Mouse (Mus musculus): ENCODE results near the gene Agap3.

Gene Agap3

DNA sequence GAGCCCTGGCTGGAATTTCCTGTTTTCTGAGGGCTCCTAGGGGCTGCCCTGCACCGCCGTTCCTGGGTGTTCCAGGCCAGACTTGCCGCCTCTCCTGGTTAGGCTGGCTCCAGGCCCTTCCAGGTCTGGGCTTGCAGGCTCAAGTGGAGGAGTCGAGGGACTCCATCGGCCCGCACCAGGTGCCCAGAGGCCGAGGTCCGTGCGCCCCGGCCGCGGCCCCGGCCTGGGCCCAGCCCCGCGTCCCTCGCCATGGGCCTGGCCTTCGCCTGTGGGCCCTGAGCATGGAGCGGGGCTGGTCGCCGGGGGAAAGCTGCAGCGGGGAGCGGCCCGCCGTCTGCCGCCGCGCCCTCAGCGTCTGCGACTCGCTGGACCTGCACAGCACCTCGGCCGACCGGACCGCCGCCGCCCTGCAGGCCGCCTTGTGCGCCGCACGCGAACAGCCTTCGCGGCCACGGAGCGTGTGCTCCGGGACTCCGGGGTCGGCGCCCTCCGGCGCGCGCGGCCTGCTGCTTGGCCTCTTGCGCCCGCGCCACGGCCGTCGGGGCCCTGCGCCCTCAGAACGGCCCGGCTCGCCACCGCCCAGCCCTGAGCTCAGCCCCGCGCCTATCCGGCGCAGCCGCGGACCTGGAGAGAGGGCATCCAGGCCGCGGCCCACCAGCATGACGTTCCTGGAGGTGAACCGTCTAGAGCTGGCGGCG, 22.2 kb downstream of the Agap3 start:
- in situ Hi-C loops (cut with MboI, MseI): no loop called here

DNA sequence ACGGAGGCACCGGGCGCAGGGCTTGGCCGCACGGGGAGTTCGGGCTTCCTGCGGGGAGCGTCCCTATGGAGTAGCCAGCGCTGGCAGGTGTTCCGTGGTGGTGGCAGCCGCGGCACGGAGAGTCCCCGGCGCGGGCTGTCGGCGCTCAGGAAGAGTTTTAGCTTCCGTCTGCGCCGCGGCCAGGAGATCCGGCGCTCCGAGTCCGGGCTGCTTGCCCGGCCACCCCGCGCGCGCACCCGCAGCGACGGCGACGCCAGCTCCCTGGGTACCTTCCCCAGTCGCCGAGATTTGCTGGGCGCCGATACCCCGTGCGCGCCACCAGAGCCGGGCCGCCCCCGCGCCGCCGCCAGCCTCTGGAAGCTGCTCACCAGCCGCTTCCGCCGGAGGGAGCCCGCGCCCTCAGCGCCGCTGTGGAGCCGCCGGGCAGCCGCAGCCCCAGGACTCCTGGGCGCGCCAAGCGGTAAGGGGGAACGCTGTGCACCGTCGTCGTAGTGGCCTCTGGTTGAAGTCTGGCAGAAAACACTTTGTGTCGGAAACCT, 22.8 kb downstream of the Agap3 start:
- in situ Hi-C loops (cut with MboI, MseI): no loop called here

DNA sequence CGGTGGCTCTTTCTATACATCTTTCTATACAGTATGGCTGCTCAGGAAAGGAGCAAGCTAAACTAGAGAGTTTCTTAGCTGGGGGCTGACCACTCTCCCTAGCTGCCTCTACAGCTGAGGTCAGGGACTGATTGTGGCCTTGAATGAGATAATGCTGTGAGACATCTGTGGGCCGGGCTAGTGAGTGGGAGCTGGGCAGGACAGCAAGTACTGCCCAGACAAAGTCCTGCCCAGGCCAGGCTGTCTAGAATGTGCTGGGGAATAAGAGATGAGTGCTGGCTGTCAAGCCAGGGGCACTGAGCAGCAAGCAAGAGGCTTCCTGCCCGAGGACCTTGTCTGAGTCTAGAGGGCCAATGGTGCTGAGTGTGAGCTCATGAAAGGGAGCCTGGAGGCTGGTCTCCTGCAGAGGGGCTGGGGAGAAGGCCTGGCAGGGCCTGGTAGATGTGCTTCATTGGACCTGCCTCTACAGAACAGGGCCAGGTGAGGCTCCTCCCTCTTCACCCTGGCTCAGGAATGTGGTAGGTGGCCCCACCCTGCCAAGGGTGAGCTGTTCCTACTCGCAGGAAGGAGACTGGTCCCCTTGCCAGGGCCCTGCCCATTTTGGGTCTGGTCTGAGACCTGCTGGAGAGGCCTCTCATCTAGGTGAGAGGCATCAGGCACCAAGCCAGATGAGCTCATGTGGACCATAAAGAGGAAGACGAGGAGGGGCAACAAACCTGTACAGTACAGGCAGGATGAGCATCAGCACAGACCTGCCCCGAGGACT, 23.7 kb downstream of the Agap3 start:
- in situ Hi-C loops (cut with MboI, MseI): no loop called here

DNA sequence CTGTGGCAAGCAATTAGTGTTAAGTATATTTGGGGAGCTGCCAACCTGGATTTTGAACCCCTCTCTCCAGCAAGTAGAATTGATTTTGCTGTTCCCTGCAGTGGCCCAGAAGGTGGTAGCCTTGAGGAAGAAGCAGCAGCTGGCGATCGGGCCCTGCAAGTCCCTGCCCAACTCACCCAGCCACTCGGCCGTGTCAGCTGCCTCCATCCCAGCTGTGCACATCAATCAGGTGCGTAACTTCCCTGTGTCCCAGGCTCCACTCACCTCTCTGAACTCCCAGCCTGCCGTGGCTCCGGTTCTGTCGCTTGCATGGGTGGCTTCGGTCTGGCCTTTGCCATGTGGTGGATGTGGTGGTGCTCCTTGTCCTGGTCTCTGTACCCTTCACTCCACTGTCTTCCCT, 25.9 kb downstream of the Agap3 start:
- in situ Hi-C loops (cut with MboI, MseI): no loop called here

DNA sequence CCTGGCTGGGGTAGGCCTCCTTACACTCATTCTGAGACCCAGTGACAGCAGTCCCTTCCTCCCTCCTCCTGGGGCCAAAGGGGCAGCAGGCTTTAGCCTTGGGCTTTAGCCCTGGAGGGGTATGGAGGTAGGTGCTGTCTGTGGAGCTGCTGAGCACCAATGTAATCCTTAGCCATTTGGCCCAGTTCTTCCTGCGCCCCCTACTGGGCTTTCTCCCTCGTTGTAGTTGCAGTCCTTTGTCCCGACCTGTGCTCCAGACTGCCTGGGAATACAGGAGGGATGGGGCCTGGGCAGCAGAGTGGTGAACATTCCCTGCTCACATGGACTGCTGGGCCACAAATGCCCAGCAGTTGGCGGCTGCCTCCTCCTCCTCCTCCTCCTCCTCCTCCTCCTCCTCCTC, 29.7 kb downstream of the Agap3 start:
- in situ Hi-C loops (cut with MboI, MseI): no loop called here

DNA sequence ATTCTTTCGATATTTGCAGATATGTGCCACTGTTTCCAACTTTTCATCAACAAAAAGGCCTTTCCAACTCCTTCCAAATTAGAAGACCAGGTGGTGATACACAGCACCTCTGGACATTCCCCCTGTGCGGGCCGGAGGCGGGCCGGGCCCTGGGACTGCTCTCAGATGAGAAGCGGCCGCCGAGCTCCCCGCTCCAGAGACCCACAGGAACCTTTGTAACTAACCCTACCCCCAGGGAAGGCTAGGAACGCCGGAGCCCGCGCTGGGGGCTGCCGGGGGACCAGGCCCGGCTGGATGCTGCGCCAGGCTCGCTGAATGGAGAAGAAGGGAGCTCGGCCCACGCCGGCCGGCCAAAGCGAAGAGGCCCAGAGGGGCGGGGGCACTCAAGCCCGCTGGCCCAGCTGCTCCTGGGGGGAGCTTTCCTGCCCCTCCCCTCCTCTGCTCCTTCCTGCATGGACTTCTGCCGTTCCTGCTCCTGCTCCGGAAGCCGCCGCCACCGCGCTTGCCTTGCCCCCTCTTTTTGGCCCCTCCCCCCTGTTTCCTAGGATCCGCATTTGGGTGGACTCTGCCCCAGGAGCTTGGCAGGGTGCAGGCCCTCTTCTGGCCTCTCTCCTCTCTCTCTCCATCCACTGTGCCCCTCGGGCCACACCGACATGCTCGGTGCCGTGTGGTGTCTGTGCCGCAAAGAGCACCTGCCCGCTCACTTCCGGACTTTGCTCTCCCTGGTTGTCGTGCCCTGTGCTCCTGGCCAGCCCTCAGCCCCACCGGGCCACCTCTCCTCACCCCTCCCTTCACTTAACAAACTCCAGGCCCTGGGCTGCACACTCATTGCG, 30.5 kb downstream of the Agap3 start:
- in situ Hi-C loops (cut with MboI, MseI): no loop called here

DNA sequence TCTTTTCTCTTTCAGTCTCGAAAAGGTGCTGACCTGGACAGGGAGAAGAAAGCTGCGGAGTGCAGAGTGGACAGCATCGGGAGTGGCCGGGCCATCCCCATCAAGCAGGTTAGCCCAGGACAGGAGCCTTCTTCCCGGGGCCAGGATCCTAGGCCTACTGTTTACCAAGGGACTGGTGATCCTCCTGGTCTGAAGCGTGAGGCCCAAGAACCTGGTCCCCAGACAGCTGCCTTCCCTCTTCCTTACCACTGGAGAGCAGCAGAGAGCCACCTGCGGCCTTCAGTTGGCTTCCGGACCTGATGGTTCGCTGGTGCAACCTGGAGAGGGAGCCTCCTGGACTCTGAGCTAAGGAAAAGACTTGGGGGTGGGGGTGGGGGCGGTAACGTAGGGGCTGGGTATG, 31.3 kb downstream of the Agap3 start:
- in situ Hi-C loops (cut with MboI, MseI): no loop called here

DNA sequence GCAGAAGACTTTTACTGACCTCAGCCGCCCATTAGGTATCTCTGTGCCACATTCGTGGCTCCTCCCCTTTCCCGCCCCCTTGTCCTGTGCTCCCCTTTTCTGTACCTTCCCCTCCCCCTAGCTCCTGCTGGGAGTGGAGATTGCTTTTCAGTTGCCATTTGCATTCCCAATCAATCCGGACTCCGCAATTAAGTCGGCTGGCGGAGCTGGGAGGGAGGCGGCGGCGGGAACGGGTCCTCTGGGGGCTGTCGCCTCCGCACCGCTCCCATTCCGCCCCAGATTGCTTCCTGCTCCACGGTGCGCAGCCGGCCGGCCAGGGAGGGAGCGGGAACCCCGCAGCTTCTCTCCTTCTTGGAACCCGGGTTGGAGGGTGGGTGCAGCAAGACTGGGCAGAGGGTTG, 33.0 kb downstream of the Agap3 start:
- in situ Hi-C loops (cut with MboI, MseI): no loop called here

DNA sequence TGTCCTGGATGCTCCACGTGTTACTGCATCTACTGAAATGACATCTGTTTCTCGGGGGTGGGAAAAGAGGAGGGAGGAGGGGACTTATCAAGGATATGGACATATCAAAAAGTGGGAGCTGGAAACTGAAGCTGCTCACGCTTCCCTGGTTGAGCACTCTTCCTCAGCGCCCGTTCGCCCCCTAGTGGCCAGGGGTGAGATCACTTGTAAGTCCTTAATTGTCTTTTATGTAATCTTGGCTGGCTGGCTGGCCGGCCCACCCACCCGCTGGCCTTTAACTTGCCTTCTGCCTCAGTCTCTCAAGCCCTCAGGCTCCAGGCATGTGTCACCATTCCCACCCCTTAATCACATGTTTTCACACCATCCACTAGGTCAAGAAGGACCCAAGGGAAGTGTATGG, 34.1 kb downstream of the Agap3 start:
- in situ Hi-C loops (cut with MboI, MseI): no loop called here

DNA sequence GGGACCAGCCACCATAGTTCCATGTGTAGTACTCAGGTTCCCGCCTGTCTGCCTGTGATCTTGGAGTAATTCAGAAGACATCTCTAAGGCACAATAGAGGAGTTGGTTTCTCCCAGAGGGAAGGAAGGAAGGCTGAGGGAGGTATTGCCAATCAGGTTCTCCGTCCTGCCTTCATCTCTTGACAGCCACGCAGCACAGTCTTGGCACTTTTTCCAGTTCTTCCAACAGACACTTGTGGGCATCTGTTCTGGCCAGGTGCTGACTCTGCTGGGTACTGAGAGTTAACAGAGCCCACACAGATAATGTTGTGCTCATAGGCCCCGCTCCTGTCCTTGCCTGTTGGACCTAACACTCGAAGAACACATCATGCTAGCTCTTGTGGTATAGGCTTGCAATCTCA, 34.8 kb downstream of the Agap3 start:
- in situ Hi-C loops (cut with MboI, MseI): no loop called here

DNA sequence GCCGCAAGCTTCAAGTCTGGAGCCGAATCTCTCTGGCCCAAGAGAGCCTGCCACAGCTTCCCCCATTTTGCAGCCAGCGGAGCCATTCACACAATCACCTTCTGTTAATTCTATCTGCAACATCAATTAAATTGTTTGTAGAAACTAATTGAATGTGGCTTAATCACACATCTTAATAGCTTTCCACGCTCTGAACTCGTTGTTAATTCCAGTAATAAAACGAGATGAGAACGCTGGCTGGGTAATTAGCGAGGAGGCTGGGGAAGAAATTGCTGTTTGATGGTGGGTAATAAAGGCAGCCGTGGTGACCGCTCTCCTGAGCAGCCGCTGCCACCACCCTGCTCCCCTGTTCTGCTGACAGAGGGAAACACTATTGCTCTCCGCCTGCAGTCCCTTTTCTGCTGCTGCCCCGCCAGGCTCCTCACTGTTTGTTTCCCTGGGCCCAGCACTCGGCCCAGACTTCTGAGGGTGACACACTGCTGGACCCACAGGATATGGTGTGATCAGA, 38.5 kb downstream of the Agap3 start:
- in situ Hi-C loops (cut with MboI, MseI): no loop called here

DNA sequence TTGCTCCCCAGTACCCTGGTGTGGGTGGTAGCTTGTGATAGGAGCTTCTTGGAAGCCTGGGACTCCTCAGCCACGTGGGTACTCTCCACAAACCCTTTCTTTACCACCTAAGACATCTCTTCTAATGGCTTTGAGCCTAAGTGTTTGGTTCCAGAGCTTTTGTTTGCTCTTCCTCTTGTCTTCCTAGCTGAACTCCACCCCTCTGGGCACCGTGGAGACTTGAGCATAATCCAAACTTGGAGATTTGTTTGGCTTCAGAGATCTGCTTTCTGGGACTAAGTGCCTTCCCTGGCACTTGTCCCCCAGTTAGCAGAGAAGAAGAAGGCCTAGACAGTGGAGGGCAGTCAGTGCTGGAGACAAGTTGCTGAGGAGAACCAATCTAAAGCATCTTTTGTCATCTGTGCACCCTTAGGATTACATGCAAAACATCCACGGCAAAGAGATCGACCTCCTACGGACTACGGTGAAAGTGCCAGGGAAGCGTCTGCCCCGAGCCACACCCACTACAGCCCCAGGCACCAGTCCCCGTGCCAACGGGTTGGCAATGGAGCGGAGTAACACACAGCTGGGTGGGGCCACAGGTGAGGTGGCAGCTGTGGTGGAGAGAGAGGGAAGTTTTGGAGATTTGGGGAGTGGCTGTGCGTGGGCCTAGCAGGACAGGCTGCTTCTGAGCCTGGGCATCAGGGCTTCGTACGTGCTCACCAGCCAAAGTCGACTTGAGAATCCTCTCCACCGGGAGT, 40.7 kb downstream of the Agap3 start:
- in situ Hi-C loops (cut with MboI, MseI): no loop called here

DNA sequence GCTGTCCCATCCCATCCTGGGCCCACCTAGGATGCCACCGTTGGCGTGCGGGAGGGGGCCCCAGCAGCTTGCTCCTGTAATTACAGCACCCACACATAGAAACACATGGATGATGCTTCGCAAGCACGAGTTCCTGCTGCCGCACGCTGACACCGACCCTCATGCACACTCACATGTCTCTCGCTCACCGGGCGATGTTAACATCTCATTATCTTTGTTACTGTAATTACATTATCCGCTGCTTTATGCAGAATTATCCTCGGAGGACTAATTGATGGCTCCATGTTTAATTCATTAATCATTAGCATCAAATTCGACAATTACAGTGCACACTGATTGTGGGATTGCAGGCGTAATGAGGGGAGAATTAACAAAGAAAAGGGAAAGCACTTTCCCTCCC, 43.0 kb downstream of the Agap3 start:
- in situ Hi-C loops (cut with MboI, MseI): no loop called here

DNA sequence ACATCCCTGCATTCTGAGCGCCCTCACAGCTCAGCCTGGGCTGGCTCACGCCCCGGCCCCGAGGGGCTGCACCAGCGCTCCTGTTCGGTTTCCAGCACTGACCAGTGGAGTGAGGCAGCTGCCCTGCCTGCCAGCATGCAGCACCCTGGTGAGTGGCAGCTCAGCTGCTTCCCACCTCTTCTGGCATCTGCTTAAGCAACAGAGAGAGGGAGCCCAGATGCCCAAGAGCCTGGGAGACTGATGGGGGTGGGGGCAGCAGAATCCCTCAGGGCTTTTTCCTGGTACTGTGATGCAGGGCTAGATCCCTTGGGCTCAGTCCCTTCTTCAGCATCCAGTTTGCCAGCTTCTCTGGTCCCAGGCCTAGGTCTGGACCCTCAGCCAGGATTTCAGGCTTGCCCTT, 44.8 kb downstream of the Agap3 start:
- in situ Hi-C loops (cut with MboI, MseI): no loop called here

DNA sequence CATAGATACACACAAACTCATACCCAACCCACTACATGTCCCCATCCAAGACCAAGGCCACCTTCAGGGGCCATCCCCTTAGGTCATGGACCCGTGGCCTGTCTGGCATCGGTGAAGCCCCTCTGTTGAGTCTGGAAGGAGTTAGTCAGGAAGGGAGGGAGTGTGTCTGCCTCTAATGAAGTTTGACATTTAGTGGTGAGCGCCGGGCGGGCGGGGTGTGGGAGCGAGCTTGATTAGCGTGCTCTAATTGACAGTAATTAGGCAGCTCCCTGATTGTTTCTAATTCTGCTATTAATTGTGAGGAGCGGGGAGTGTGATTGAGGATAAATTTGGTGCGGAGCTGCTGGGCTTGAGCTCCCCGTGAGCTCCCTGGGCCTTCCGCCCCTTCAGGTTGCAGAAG, 45.5 kb downstream of the Agap3 start:
- in situ Hi-C loops (cut with MboI, MseI): no loop called here

DNA sequence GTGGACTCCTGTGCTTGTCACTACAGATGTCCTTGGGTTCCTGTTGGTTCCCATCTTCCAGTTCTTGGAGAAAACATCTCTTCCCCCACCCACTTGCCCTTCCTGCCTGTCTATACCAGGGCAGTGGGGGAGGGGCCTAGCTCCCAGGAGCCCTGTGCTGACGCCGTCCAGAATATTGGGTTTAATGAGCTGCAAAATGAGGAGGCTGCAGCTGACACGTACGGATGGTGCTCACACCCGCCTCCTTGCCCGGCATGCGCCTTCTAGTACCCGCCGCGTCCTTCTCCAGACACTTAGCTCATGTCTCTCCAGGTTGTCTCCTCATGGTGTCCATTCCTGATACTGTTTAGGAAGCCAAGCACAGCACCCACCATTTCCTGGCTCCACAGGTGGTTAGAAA, 47.1 kb downstream of the Agap3 start:
- in situ Hi-C loops (cut with MboI, MseI): no loop called here

DNA sequence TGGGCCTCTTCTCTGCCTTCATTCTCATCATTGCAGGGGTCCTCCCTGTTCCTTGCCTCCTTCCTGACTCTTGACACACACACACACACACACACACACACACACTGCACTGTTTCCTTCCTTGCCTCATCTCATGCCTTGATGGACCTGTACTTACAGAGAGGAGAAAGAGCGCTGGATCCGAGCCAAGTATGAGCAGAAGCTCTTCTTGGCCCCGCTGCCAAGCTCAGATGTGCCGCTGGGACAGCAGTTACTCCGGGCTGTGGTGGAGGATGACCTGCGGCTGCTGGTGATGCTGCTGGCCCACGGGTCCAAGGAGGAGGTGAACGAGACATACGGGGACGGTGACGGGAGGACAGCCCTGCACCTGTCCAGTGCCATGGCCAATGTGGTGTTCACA, 48.9 kb downstream of the Agap3 start:
- in situ Hi-C loops (cut with MboI, MseI): no loop called here

DNA sequence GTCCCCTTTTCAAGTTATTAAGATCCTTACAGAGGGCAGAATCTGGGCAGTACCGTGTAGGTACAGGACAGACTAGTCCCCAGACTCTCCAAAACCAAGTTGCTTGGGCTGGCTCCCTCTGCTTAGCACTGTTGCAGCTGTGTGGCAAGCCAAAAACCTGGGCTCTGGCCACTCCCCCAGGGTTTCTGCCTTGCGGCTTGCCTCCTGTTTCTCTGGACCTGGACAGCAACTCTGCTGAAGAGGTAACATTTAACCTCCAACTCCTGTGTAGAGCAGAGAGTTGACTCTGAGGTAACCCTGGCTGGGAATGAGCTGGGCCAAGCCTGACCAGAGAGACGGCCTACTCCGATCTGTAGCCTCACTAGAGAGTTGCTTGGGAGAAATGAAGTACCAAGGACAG, 50.8 kb downstream of the Agap3 start:
- in situ Hi-C loops (cut with MboI, MseI): no loop called here

DNA sequence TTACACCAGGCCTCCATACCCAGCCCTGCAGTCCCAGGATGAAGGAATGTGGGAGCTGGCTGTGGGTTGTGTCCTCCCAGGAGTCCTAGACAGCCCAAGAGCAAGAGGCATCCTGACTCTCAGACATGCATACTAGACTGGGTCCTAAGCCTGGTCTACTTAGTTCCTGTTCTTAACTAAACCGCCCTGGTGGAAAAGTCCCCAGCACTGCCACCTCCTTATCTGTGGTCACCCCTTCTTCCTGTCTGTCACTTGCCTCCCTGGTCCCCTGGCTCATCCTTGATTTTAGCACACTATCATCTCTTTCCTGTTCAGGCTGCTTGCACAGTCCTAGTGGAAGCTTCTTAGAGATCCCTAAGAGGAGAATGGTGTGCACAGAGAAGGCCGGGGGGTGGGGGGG, 53.5 kb downstream of the Agap3 start:
- in situ Hi-C loops (cut with MboI, MseI): no loop called here

DNA sequence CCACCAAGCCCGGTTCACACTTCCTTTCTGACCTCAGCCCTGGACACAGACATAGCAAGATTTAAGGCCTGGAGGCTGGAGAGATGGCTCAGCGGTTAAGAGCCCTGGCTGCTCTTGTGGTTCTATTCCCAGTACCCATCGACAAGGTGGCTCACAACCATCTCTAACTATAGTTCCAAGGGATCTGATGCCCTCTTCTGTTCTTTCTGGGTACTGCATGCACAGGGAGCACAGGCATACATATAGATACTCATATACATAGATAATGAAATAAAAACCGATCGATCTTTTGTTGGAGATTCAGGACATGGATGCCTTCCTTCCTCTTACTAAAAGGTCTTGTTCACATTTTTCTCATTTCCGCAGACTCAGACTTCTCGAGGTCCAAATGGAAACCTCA, 56.4 kb downstream of the Agap3 start:
- in situ Hi-C loops (cut with MboI, MseI): no loop called here

DNA sequence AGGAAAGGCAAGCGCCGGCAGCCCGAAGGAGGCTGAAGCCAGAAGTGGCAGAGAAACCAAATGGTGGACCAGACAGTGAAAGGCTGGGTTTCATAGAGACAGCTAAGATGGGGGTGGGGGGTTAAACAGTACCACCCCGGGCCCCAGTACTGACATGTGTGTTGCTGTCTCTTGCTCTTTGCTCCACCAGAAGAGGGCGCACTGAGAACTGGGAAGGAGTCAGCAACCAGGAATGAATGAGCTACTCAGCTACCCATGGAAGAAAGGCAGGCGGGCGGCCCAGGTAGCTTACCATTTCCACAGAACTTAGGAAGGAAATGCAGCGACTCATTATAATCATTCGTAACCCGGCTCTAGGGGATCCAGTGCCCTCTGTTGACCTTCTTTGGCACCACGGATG, 58.7 kb downstream of the Agap3 start:
- in situ Hi-C loops (cut with MboI, MseI): no loop called here

DNA sequence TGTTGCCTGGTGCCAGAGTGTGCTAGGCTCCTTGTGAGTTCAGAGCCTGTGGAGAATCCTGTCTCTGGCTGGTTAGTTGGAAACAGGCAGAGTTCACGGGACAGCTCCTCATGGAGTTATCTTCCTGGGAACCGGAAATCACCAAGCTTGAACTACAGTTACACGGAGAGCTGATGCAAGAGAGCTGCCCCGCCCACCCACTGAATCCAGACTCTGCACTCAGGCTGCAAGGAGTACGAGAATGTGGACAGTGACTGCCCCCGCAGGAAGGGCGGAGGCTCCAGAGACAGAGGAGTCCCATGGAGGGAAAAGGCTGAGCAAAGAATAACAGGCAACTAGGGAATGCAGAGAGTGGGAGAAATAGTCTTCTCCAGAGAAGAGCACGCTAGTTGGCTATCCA, 60.3 kb downstream of the Agap3 start:
- in situ Hi-C loops (cut with MboI, MseI): no loop called here

All from T-helper 2 cell (primary cell).